Comparison of ENCODE assay signal across 14 mouse cellular contexts in the genomic region with DNA sequence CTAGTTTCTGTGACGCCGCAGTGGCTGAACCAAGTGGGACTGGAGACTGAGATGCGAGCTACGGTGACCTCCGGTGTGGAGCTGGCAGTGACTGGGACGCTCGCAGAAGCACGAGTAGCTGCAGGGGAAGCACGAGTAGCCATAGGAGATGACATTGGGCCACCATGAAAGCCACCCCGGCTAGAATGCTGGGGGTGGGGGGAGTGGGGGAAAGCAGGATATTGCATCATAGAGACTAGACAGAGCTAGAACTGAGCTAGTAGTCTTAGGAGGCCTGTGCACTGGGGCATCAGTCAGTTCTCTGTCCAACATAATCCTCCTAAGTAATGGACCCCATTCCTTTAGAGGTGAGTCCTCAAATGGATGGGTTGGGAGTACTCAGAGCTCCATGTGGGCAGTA. TPM values are rescaled to one million over a fixed set of nuclear protein-coding genes. Genes with fewer than 3 reads are reported as not detected.
"Had no signal": no experiment of that assay in that cellular context is flagged by ENCODE, and none has a peak within 500 bp of the region (broad histone marks: within the 10 kb centered on the region; RNA-seq: fewer than 3 reads in every experiment).

No protein-coding gene starts in this region.

- H3K9ac ChIP-seq: lung, embryonic 15.5 days; midbrain, embryonic 12.5 days; neural tube, embryonic 15.5 days had no signal

- DNase-seq: kidney, adult 9 months; kidney, postnatal 10 days; kidney, postnatal 4 days; lung, postnatal 14 days; thymus, adult 2 months; thymus, postnatal 25 days had no signal

- H3K4me1 ChIP-seq: limb, embryonic 10.5 days; midbrain, embryonic 12.5 days; neural tube, embryonic 15.5 days had no signal

- H3K4me2 ChIP-seq: liver, embryonic 11.5 days; lung, embryonic 15.5 days; midbrain, embryonic 12.5 days; neural tube, embryonic 15.5 days had no signal

- H3K4me3 ChIP-seq: limb, embryonic 10.5 days; lung, embryonic 15.5 days; midbrain, embryonic 12.5 days; neural tube, embryonic 15.5 days had no signal

- H3K9me3 ChIP-seq: limb, embryonic 10.5 days; lung, embryonic 15.5 days; midbrain, embryonic 12.5 days; neural tube, embryonic 15.5 days had no signal

- H3K27ac ChIP-seq: limb, embryonic 10.5 days; lung, embryonic 15.5 days; macrophage; midbrain, embryonic 12.5 days; neural tube, embryonic 15.5 days; stomach, postnatal 0 days had no signal

- ATAC-seq: intestine, postnatal 0 days had no signal

- H3K27me3 ChIP-seq: lung, embryonic 15.5 days; midbrain, embryonic 12.5 days; neural tube, embryonic 15.5 days had no signal

RNA-seq across cellular contexts. Expression of gene Tmem265, which starts 43.1 kb away (rescaled TPM):
- polyA plus RNA-seq: macrophage had no signal
